Mouse (Mus musculus) left cerebral cortex, postnatal 36 days (tissue): ENCODE results near the gene Gm17428. TPM values are rescaled to one million over a fixed set of nuclear protein-coding genes. Genes with fewer than 3 reads are reported as not detected.
"Not testable (repeated sequence)": the region's sequence is repeated elsewhere in the genome, so short reads cannot be mapped to it uniquely, and the experiment has no call there.

Experiments
- DNase-seq, 2 experiments: peaks; one replicate each; pipeline ENCODE4 v3.0.0; 2021 to 2022; ENCODE audit warnings: low spot score in 2 of 2, mixed read lengths in 1 of 2
- intact Hi-C: fragments of 180-260 bp; cut with DNase I; formaldehyde crosslinking; loops from one replicate; pipeline ENCODE4 v1.15.1; 2025
- total RNA-seq, 2 experiments: library from RNA; stranded (reverse); gene quantifications; 2 replicates each; pipeline ENCODE4 v1.2.3; 2021

Gene Gm17428
- total RNA-seq, 2 experiments from 2014 or later = not detected

DNA sequence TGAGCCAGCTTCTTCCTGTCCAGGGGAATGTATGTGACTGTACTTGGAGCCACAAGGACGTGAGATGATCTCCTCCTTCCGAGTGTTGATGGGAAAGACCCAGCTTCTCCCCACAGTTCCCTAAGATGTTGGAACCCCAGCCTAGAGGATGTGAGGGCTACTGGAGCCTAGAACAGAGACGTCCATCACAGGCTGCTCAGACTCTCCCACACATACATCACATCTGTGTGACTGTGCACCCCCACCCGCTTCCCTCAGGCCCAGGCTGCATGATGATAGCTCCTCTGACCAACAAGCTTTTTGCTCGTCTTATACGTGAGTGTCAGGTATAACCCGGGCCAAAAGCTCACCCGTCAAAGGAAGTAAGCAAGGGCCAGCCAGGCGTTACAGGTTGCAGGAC is 28.0 kb upstream of the Gm17428 start:
- intact Hi-C loops = loop anchor here (1.0 kb wide), 1 partner anchor 26 kb away; no protein-coding TSS in a partner anchor
- no peak for DNase-seq

DNA sequence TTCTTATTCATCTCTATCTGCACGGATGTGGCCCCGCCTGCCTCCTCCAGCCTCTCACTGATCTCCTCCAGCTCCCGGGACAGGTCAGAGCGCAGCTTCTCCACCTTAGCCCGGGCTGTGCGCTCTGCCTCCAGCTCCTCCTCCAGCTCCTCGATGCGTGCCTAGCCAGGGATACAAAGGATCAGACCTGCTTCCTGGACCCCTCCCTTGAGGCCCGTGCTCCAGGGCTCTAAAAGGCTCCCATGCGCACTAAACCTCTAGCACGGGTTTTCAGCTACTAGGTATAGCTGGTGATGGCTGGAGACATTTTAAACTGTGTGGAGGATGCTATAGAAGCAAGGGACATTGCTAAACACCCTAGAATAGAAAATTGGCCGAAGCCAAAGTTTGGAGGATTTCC is 26.2 kb upstream of the Gm17428 start:
- intact Hi-C loops = no loop called here

DNA sequence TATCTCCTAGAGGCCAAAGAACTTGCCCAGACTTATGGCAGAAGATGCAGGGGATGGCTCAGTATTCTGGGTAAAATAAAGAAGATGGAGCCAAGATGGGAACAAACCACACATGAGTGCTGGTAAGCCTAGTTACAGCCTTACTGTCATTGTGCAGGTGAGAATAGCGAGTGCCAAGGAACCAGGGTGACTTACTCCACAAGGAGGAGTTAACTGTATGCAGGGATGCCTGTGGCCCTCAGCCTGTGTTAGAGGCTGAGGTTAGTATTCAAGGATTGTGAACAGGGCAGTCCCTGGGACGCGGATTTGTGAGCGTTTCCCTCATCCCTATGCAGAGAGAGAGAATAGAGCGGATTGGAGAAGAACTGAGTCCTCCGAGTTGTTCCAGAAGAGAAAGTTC is 25.1 kb upstream of the Gm17428 start:
- DNase-seq = no peak
- intact Hi-C loops = no loop called here

More for the DNA sequence above, 26.2 kb upstream of the Gm17428 start:
- DNase-seq = no peak

DNA sequence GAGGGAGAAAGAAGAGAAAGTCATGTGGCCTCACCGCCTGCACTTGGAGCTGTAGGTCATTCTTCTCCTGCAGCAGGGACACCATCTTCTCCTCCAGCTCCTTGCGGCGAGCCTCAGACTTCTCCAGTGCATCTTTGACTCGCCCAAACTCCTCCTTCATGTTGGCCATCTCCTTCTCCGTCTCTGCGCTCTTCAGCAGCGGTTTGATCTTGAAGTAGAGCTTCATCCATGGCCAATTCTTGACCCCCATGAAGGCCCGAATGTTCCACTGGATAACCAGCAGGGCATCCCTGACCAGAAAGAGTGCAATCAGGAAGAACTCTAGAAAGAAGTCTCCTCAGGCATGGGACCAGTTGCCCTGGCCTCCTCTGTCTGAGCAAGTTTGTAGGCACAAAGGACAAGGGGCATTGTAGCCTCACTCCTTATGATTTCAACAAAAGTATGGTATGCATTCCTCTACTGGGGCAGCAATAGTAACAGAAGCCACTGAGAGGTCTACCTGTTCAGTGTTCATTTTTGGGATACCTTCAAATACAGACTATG is 23.0 kb upstream of the Gm17428 start:
- intact Hi-C loops = no loop called here
- no peak for DNase-seq

DNA sequence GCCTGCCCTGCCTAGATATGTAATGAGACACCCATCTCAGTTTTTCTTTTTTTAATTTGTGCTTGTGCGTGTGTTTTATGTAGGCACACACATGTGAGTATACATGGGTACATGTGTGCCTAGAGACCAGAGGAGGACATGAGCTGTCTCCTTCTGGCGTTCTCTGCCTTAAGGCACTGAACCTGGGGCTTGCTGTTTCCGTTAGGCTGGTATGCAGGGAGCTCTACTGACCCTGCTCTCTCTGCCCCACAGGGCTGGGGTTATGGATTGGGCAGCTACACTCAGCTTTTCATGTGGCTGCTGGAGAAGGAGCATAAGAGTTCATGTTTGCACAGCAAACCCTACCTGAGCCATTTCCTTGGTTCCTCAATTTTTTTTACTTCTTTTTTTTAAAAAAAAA is 22.3 kb upstream of the Gm17428 start:
- intact Hi-C loops = no loop called here
- DNase-seq = no peak

DNA sequence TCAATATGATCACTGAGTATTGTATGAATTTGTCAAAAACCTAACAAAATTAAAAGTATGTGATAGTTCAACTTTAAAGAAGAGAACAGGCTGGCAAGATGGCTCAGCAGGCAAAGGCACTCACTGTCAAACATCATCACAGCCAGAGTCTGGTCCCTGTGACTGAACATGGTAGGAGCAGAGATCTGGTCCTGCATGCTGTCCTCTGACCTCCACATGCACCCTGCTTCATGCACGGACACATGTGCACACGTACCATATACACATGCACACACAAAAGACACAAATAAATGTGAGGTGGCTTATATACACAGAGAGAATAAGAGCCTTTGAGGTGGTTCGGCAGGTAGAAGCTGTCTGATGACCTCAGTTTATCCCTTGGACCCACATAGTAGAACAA is 21.3 kb upstream of the Gm17428 start:
- intact Hi-C loops = no loop called here

DNA sequence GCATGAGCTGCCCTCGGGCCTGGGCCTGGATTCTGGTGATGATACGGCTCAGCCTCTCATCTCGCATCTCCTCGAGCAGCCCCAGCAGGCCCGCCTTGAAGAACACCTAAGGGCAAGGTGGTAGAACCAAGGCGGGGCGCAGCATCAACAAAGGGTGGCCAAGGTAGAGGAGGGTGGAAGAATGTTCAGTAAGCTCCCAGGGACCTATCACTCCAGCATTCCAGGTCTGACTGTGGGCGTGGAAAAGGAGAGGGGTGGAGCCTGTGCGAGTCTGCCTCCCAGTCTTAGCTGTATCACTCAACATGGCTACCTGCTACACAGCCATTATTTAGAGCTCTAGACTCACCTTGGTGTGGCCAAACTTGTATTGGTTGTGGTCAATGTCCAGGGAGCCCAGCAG is 20.2 kb upstream of the Gm17428 start:
- DNase-seq = no peak
- intact Hi-C loops = no loop called here

More for the DNA sequence above, 21.3 kb upstream of the Gm17428 start:
- no peak for DNase-seq

DNA sequence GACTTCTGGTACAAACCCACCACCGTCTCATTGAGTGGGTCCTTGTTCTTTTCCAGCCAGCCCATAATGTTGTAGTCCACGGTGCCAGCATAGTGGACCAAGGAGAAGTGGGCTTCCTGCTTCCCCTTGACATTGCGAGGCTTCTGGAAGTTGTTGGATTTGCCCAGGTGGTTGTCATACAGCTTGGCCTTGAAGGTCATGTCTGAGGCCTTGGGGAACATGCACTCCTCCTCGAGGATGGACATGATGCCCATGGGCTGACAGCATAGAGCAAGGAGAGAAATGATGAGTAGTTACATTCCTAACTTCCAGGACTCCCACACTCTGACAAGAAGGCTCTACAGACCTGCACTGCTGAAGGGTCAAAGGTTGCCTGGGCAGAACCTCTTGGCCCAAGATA is 18.2 kb upstream of the Gm17428 start:
- intact Hi-C loops = no loop called here
- DNase-seq = no peak

DNA sequence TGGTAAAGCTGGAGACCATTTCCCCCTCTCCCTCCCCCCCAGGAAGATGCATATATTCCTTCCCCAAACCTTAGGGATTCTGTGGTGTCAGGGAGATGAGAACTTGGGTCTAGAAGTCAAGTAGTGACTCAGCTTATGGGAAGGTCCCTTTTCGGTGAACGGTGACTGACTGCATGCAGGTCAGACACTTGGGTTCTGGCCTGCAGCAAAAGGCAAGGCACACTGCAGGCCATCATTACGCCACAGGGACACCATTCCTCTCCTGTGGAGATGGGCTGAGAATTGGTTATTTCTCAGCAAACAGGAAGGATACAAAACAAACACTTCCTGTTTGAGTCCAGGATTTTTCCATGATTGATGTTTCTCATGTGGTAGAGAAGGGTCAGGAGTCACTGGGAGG is 17.5 kb upstream of the Gm17428 start:
- intact Hi-C loops = no loop called here
- no peak for DNase-seq

DNA sequence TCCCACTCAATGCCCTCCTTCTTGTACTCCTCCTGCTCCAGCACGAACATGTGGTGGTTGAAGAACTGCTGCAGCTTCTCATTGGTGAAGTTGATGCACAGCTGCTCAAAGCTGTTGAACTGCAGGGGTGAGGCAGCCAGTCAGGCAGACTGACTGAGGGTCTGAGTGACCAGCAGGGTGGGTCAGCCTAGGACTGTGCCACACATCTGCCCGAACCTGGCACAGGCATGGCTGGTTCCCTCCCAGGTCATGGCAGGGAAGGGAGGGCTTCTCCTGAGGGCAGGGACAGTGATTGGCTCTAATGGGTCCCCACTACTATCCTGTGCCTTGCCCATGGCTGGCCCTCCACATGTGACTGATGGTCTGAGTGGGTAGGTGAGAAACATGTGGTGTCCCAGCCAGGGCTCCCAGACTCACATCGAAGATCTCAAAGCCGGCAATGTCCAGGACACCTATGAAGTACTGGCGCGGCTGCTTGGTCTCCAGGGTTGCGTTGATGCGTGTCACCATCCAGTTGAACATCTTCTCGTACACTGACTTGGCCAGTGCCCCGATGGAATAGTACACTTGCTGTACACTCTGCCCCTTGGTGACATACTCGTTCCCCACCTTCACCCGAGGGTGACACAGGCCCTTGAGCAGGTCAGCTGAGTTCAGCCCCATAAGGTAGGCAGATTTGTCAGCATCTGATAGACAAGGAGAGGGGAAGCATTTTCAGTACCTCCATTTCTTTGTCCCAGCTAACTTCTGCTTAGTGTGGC is 16.7 kb upstream of the Gm17428 start:
- DNase-seq, intact Hi-C loops: not testable (repeated sequence)

DNA sequence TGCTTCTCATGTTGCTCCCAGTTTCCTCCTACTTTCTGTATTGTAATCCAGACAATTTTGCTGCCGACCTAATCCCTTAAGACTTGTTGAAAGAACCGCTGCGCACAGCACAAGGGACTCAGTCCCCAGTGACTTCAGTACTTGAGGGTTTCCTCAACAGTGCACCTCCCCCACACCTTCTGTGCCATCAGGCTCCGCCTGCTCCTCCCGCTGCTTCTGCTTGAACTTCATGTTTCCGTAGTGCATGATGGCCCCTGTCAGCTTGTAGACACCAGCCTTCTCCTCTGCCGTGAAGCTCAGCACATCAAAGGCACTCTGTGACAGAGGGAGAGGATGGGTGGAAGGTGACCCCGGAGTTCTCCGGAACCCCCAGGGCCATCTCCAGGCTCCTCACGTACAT is 16.0 kb upstream of the Gm17428 start:
- intact Hi-C loops = no loop called here
- no peak for DNase-seq

DNA sequence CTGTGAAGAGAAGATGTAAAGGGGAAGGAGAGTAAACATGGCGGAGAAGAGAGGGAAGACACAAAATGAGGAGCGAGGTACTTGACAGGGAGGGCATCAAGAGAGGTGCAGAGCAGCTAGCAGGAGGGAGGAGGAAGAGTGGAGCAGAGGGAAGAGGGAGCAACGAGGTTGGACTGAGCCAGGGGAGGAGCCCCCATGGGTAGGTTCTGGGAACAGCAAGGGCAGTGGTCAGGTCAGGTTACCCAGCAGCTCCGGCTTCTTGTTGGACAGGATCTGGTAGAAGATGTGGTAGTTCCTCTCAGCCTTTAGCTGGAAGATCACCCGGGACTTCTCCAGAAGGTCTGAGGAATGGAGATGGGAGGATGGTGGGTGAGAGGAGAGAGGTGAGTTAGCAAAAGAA is 15.2 kb upstream of the Gm17428 start:
- intact Hi-C loops = no loop called here
- no peak for DNase-seq

DNA sequence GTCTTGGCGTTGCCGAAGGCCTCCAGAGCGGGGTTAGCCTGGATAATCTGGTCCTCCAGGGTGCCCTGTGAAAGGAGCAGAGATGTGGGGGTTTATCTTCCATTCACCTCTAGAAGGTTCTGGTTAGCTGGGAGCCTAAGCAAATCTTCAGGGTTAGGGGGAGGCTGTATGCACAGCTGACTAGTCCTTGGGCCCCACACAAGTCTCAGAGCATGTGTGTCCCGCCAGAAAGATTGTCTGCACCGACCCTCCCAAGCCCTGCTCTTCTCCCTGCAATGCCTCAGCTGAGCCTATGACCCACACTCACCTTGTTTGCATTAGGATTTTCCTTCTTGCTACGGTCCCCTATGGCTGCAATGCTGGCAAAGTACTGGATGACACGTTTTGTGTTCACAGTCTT is 14.0 kb upstream of the Gm17428 start:
- intact Hi-C loops = no loop called here
- no peak for DNase-seq

DNA sequence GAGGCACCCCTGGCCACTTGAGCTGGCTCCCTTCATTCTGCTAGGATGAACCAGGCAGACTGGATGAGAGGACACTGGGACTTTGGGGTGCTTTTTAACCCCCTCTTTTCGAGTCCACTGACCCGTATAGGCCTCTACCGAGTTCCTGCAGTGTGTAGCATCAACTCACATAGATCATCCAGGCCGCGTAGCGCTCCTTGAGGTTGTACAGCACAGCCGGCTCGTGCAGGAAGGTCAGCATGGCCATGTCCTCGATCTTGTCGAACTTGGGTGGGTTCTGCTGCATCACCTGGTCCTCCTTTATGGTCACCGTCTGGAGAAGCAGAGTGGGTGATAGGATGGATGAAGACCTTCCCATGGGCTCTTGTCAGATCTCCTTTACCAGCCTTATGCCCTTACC is 13.0 kb upstream of the Gm17428 start:
- intact Hi-C loops = no loop called here
- DNase-seq = no peak

DNA sequence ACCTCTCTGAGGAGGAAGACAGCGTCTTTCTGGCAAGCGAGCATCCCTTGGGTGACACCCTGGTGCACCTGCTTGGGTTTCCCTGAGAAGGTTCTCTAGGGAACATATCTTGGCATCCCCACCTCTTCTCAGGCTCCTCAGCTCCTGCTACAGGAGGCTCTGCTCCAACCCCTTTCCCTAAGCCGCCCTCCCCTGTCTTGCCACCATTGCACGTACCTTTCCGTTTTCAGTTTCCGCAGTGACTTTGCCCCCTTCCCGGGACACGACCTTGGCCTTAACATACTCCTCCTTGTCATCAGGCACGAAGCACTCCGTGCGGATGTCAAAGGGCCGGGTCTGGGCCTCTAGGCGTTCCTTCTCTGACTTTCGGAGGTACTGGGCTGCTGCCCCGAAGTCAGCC is 11.7 kb upstream of the Gm17428 start:
- intact Hi-C loops = no loop called here
- DNase-seq = no peak

DNA sequence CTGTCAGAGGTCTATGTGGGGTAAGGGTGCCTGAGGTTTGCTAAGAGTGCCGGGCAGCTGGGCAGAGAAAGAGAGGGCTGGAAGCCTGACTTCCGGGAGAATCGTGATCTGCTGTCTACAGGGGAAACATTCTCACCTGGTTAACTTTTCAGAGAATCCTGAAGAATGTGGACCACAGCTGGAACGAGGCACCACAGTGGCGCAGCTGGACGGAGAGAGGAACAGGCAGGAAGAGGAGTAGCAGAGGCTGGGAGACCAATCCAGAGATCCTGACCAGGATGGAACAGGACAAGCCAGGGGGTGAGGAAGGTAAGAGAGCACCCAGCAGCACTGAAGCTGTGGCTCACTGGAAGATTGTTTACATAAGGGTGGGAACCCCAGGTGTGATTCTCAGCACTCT is 11.1 kb upstream of the Gm17428 start:
- no peak for DNase-seq
- intact Hi-C loops = no loop called here

DNA sequence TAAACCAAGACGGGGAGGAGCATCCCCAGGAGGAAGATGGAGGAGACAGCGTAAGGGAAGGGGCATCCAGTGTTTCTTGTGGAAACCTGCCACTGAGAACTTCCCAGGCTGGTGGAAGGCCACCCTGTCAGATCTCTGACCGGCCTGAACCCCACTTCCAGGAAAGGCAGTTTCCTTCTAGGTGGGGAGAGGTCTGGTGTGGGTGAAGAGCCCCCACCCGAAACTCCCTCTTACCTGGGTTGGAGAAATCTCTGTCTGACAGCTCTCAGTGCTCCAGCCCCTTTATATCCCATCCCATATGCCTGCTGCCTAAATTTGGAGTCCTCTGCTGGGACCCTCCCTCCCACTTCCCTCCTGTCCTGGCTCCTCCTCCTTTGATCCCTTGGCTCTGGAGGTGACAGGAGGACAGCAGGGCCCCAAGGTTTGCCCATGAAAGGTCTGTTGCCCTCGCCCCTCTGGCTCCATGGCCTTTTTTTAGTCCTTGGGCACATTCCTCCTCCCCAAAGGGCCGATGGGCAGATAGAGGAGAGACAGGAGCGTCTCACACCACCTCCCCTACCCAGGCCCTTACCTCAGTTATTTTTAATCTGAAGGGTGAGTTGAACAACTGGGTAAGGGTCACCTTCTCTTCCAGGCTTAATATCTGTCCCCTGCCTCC is 10.3 kb upstream of the Gm17428 start, which contains the start of gene Myh6:
Myh6 (minus strand) TSS at position 608 of the 658 bp plus-strand sequence.
- intact Hi-C loops = no loop called here

DNA sequence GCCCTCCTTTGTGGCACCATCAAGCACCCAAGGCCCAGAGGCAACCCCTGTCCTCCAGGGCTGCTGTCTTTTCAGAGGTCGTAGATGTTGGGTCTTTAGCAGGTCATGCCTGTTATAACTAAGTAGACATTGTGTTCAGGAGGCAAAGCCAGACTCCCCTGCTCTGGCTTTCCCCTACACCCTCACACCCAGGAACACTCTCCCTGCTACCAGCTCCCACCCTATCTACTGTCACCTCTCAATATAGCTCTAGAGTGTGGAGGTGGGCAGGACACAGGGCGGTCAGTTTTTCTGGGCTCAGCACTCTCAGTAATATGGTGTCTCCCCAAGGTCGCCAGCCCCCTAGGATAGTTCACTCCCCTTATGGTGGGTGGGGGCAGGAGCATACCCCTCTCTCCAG is 8.9 kb upstream of the Gm17428 start:
- intact Hi-C loops = no loop called here

More for the DNA sequence above, 10.3 kb upstream of the Gm17428 start, which contains the start of gene Myh6:
- DNase-seq = no peak

DNA sequence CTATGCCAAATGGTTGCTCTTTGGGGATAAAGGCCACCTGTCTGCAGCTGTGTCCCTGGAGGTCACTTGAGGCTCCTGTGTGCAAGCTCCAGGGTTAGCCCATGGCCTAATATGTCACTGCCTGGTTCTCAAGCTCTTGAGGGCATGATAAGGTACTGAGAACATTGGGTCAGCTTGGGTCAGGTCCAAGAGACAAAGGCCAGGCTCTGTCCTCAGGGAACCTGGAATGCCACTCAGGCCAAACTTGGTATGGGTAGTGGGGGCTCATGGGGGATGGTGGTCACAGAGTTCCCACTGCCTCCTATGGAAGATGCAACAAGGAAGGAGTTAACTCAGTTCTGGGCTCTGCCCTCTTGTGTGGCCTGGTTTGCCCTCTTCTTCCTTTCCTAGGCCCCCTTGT is 8.4 kb upstream of the Gm17428 start:
- intact Hi-C loops = no loop called here
- no peak for DNase-seq

More for the DNA sequence above, 8.9 kb upstream of the Gm17428 start:
- DNase-seq = no peak

DNA sequence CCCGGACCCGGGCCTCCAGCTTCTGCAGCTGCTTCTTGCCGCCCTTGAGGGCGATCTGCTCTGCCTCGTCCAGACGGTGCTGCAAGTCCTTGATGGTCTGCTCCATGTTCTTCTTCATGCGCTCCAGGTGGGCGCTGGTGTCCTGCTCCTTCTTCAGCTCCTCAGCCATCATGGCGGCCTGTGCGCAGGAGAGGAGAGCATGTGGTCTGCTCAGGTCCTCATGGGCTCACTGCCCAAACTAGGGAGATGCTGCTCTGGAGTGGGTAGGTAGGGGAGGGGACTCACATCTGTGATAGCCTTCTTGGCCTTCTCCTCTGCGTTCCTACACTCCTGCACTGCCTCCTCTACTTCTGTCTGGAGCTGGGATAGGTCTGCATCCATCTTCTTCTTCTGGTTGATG is 3.9 kb upstream of the Gm17428 start:
- DNase-seq, intact Hi-C loops: not testable (repeated sequence)
